Mouse (Mus musculus) C2C12 (cell line): ENCODE measurements around the gene Fxyd7.

Experiments
- CTCF ChIP-seq: IDR thresholded peaks from one replicate; pipeline ENCODE4 v1.5.1; 2011; ENCODE audit not compliant: control insufficient read depth, insufficient read depth, insufficient read length
- FOSL1 ChIP-seq: IDR thresholded peaks from one replicate; pipeline ENCODE4 v1.8.0; 2011; ENCODE audit warnings: mild to moderate bottlenecking, low read length; ENCODE audit not compliant: poor library complexity, insufficient read depth, severe bottlenecking
- MYOD1 ChIP-seq: IDR thresholded peaks from one replicate; pipeline ENCODE4 v1.6.1; 2011; ENCODE audit warnings: low read depth; ENCODE audit not compliant: control insufficient read depth, insufficient read length

DNA sequence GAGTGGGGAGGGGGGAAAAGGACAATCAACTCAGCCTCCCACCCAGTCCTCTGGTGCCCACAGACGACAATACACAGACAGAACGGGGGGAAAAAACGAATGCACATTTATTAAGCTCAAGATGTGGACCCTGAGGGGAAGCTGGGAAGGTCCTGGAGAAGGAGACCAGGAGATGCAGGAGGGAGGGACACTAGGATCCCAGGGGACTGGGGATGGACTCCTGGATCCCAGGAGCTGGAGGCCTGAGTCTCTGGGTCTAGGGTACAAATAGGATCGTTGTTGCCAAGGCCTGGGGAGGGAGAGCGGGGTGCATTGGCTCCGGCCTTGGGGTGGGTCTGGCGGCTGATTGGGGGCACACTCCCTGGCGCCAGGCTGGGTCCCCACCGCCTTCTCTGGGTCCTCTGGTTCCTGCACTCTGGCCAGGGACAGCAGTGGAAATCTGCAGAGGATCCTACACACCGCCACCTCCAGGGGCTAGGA, 8.8 kb downstream of the Fxyd7 start, which contains the start of gene Fxyd5:
- TF ChIP-seq CTCF (no peak), MYOD1 (no peak), FOSL1 (no peak)
